Mouse (Mus musculus) forebrain, embryonic 14.5 days (tissue): Measurements from ENCODE around the gene Slc4a7. TPM values are rescaled to one million over a fixed set of nuclear protein-coding genes. Genes with fewer than 3 reads are reported as not detected.

Experiments used
- ATAC-seq: fragments of 200-750 bp; cut with Nextera tagmentation; 2 replicates; pipeline ENCODE4 v1.8.0; 2017; ENCODE audit warnings: mild to moderate bottlenecking, moderate library complexity
- DNase-seq: peaks from one replicate; pipeline ENCODE4 v3.0.0-alpha.2; 2015; ENCODE audit warnings: low spot score
- H3K27ac ChIP-seq: fragments of 300-500 bp; sonication (generic); 2 replicates; pipeline ENCODE4 v1.5.1; 2014; ENCODE audit warnings: low read depth, mild to moderate bottlenecking, control low read depth, low read length, moderate library complexity
- H3K27me3 ChIP-seq: fragments of 300-500 bp; sonication (generic); replicated peaks from 2 replicates; pipeline ENCODE4 v1.6.1; 2014; ENCODE audit warnings: low read length, control low read depth, mixed read lengths; ENCODE audit not compliant: control insufficient read depth, insufficient read depth
- H3K36me3 ChIP-seq: fragments of 300-500 bp; sonication (generic); 2 replicates; pipeline ENCODE4 v1.6.1; 2014; ENCODE audit warnings: low read length, control low read depth; ENCODE audit not compliant: control insufficient read depth, insufficient read depth
- H3K4me1 ChIP-seq: fragments of 300-500 bp; sonication (generic); 2 replicates; pipeline ENCODE4 v1.6.1; 2014; ENCODE audit warnings: antibody characterized with exemption, low read length, control low read depth; ENCODE audit not compliant: control insufficient read depth, insufficient read depth
- H3K4me2 ChIP-seq: fragments of 300-500 bp; sonication (generic); 2 replicates; pipeline ENCODE4 v1.6.1; 2014; ENCODE audit warnings: mild to moderate bottlenecking, control low read depth, low read length
- H3K4me3 ChIP-seq: fragments of 300-500 bp; sonication (generic); 2 replicates; pipeline ENCODE4 v1.5.1; 2014; ENCODE audit warnings: low read depth, low read length, control low read depth
- H3K9ac ChIP-seq: fragments of 300-500 bp; sonication (generic); 2 replicates; pipeline ENCODE4 v1.6.1; 2014; ENCODE audit warnings: mild to moderate bottlenecking, low read length, control low read depth, moderate library complexity
- H3K9me3 ChIP-seq: fragments of 300-500 bp; sonication (generic); replicated peaks from 2 replicates; pipeline ENCODE4 v1.6.1; 2016; ENCODE audit warnings: low read length, control low read depth, mixed read lengths; ENCODE audit not compliant: control insufficient read depth
- WGBS: fragments of 180-500 bp; shearing (Covaris S2); extraction: QIAGEN DNeasy Blood & Tissue Kit; methylation state at CpG from one replicate; pipeline ENCODE4 v1.1.7; 2014; 5-methylcytosine and 5-hydroxymethylcytosine counted together
- polyA plus RNA-seq: library from polyadenylated mRNA; unstranded; fragments of >200 nt; fragmentation: Nextera tagmentation; extraction: Ambion mirVana; gene quantifications from 2 replicates; pipeline ENCODE4 v1.2.1, GENCODE M21; 2014

Gene Slc4a7
- 18.5 and 22.7 TPM in 2 replicates for polyA plus RNA-seq

- Histone ChIP-seq H3K4me2 (peak within 1 kb of the TSS; percentile 75), H3K36me3 (no peaks in the 10 kb centered on the region), H3K27me3 (no peaks in the 10 kb centered on the region), H3K9me3 (no peaks in the 10 kb centered on the region), H3K4me3 (peak within 1 kb of the TSS; percentile 91), H3K4me1 (peaks cover 15% of the 10 kb centered on the region), H3K27ac (peak within 1 kb of the TSS; percentile 99), H3K9ac (peak within 1 kb of the TSS; percentile 98)
- ATAC-seq (no peak), DNase-seq (no peak)
- 86% methylated on average over 5 of the region's 5 CpGs for WGBS
Observed at GRCm38 (mm10) chr14:14701710-14702329, at the start of gene Slc4a7. Gene Slc4a7 (plus strand): TSS chr14:14702279.

GRCm38 (mm10) chr14:14670597-14670996, 31.5 kb upstream of the Slc4a7 start:
- Histone ChIP-seq H3K4me1 (no peaks in the 10 kb centered on the region), H3K27me3 (no peaks in the 10 kb centered on the region), H3K36me3 (no peaks in the 10 kb centered on the region), H3K9ac (no peak overlapping the region), H3K4me3 (no peak overlapping the region), H3K4me2 (no peak overlapping the region), H3K9me3 (no peaks in the 10 kb centered on the region), H3K27ac (no peak overlapping the region)
- DNase-seq (no peak), ATAC-seq (no peak)
- WGBS: 81% methylated on average over 1 of the region's 1 CpGs

- Histone ChIP-seq H3K4me2 (no peak overlapping the region), H3K27me3 (no peaks in the 10 kb centered on the region), H3K4me3 (no peak overlapping the region), H3K36me3 (no peaks in the 10 kb centered on the region), H3K9me3 (no peaks in the 10 kb centered on the region), H3K27ac (no peak overlapping the region), H3K9ac (no peak overlapping the region), H3K4me1 (no peaks in the 10 kb centered on the region)
- ATAC-seq (no peak), DNase-seq (no peak)
- WGBS: 77% methylated on average over 4 of the region's 4 CpGs
Observed at GRCm38 (mm10) chr14:14681611-14682010, 20.5 kb upstream of the Slc4a7 start.

GRCm38 (mm10) chr14:14684771-14685170, 17.3 kb upstream of the Slc4a7 start:
- Histone ChIP-seq H3K4me1 (no peaks in the 10 kb centered on the region), H3K36me3 (no peaks in the 10 kb centered on the region), H3K27ac (no peak overlapping the region), H3K27me3 (no peaks in the 10 kb centered on the region), H3K9ac (no peak overlapping the region), H3K4me2 (no peak overlapping the region), H3K4me3 (no peak overlapping the region), H3K9me3 (no peaks in the 10 kb centered on the region)
- DNase-seq (no peak), ATAC-seq (no peak)
- 82% methylated on average over 4 of the region's 4 CpGs for WGBS

- Histone ChIP-seq H3K27me3 (no peaks in the 10 kb centered on the region), H3K4me1 (no peaks in the 10 kb centered on the region), H3K27ac (no peak overlapping the region), H3K9me3 (no peaks in the 10 kb centered on the region), H3K9ac (no peak overlapping the region), H3K4me3 (no peak overlapping the region), H3K4me2 (no peak overlapping the region), H3K36me3 (no peaks in the 10 kb centered on the region)
- ATAC-seq (no peak), DNase-seq (peak; percentile 27)
- 67% methylated on average over 7 of the region's 7 CpGs for WGBS
Observed at GRCm38 (mm10) chr14:14686101-14686551, 16.0 kb upstream of the Slc4a7 start.

GRCm38 (mm10) chr14:14687258-14687890, 14.7 kb upstream of the Slc4a7 start:
- H3K4me3 ChIP-seq: no peak overlapping the region
- H3K36me3 ChIP-seq: no peaks in the 10 kb centered on the region
- no peaks in the 10 kb centered on the region for H3K4me1 ChIP-seq
- no peaks in the 10 kb centered on the region for H3K27me3 ChIP-seq
- H3K27ac ChIP-seq: no peak overlapping the region
- 81% methylated on average over 7 of the region's 7 CpGs for WGBS
- no peaks in the 10 kb centered on the region for H3K9me3 ChIP-seq
- H3K4me2 ChIP-seq: no peak overlapping the region
- ATAC-seq (no peak), DNase-seq (no peak)
- H3K9ac ChIP-seq: no peak overlapping the region

- Histone ChIP-seq H3K27me3 (no peaks in the 10 kb centered on the region), H3K9me3 (no peaks in the 10 kb centered on the region), H3K9ac (peak overlapping the region; percentile 98), H3K4me3 (peak overlapping the region; percentile 91), H3K4me2 (peak overlapping the region; percentile 75), H3K36me3 (0 out of 2 replicates have a peak, but pooled peaks cover 2% of the 10 kb centered on the region), H3K4me1 (peaks cover 15% of the 10 kb centered on the region), H3K27ac (peak overlapping the region; percentile 99)
- ATAC-seq (peak; percentile 96), DNase-seq (peak; percentile 98)
- 1% methylated on average over 51 of the region's 85 CpGs for WGBS
Observed at GRCm38 (mm10) chr14:14702399-14703345, 593 bp downstream of the Slc4a7 start.

- H3K4me3 ChIP-seq: peak overlapping the region; percentile 91
- peak overlapping the region; percentile 99 for H3K27ac ChIP-seq
- no peaks in the 10 kb centered on the region for H3K9me3 ChIP-seq
- no peaks in the 10 kb centered on the region for H3K27me3 ChIP-seq
- H3K36me3 ChIP-seq: 0 out of 2 replicates have a peak, but pooled peaks cover 6% of the 10 kb centered on the region
- ATAC-seq (peak; percentile 48), DNase-seq (peak; percentile 71)
- WGBS: 0% methylated on average over 50 of the region's 60 CpGs
- peak overlapping the region; percentile 75 for H3K4me2 ChIP-seq
- peaks cover 15% of the 10 kb centered on the region for H3K4me1 ChIP-seq
- H3K9ac ChIP-seq: peak overlapping the region; percentile 98
Observed at GRCm38 (mm10) chr14:14703346-14703871, 1.3 kb downstream of the Slc4a7 start.
